Mouse (Mus musculus) embryonic fibroblast, embryonic 13.5 days (primary cell): Measurements from ENCODE around the gene Grk5.

Experiments used
- CTCF ChIP-seq: IDR thresholded peaks from 2 replicates; pipeline ENCODE4 v1.5.1; 2011; ENCODE audit warnings: mild to moderate bottlenecking, control low read depth, low read length, moderate library complexity, borderline replicate concordance; ENCODE audit not compliant: insufficient read depth
- POLR2A ChIP-seq: IDR thresholded peaks from 2 replicates; pipeline ENCODE4 v1.6.1; 2011; ENCODE audit warnings: low read depth, mild to moderate bottlenecking, control low read depth, low read length, moderate library complexity

GRCm38 (mm10) chr19:61039151-61039550 lies 149.6 kb downstream of the Grk5 start:
- TF ChIP-seq CTCF, result no peak
- no peak for TF ChIP-seq POLR2A
